Mouse (Mus musculus) cerebellum, adult 18-20 months (tissue): ENCODE measurements at regions not wholly inside any gene's neighbourhood (a gene's known extent, or its start where the extent isn't known, plus 50 kb on each side); places are given as distances from the start of the nearest gene placed in this dataset.

Experiments used
- DNase-seq, 2 experiments: peaks; one replicate each; pipeline ENCODE4 v3.0.0; 2021

DNA sequence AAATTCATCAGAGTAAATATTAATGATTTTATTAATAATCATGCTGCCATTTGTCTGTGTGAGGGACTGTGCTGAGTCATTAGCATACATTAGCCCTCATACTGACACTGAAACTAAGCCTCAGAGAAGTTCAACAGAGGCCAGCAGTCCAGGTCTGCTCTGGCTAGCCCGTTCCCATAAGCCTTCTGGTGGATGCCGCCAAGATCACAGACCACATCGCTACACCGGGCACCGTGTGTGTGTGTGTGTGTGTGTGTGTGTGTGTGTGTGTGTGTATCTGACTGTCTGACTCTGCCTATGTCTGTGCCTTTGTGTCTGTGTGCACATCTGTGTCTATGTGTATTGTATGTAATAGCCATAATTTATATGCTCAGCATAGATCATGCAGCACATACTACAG, 106.0 kb downstream of the Rpl14 start:
- no peak for DNase-seq

DNA sequence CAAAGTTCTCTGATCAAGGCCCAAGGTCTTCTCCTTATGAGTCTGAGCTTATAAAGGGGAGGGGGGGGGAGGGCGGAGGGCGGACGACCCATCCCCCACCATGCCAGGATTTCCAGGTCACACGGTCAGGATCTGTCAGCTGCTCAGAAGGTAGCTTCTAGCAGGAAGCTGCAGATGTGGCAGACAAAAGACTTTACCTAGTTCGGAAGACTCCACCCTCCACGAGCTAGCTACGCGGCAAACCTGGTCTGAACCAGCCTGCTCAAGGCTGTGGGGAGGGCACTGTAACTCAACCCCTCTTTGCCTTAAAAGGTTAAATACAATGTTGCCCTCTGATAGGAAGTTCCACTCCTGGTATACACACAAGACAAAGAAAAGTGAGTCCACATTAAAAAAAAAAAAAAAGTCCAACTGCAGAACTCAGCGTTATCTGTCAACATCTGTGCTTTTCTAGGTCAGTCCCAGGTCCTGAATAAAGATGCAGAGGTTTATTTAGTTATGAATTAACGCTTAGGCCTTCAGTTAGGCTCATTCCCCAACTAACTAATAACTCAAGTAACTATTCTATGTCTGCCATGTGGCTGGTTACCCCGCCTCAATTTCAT, 108.7 kb downstream of the Rpl14 start:
- DNase-seq: no peak

GRCm38 (mm10) chr9:120681404-120681803, 110.2 kb downstream of the Rpl14 start:
- DNase-seq: no peak

GRCm38 (mm10) chr9:120685961-120686360, 114.7 kb downstream of the Rpl14 start:
- DNase-seq: no peak

DNA sequence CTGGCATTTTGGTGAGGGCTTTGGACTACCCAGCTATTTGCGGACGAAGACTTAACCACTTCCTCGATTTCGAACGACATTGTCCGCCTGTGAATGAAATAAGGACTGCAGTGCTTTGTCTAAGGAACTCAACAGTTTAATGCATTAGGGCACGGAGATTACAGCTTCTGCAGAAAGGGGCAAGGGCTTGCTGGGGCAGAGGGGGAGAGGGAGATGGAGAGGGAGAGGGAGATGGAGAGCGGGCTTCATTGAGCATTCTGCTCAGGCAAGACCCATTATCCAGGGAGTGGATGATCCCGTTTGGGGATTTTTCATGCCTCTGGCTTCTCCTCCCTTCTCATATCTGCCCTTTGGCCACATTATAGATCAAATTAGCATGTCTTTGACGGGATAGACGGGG, 117.8 kb downstream of the Rpl14 start:
- no peak for DNase-seq

GRCm38 (mm10) chr9:120690510-120690909, 119.3 kb downstream of the Rpl14 start:
- DNase-seq: no peak

- DNase-seq: peak; percentile 77 to 78
Observed at GRCm38 (mm10) chr9:120690961-120691941, 120.0 kb downstream of the Rpl14 start.

GRCm38 (mm10) chr9:120691971-120692401, 120.7 kb downstream of the Rpl14 start:
- DNase-seq: no peak

GRCm38 (mm10) chr9:120694457-120694856, 123.2 kb downstream of the Rpl14 start:
- no peak for DNase-seq

GRCm38 (mm10) chr9:120695966-120696365, 124.7 kb downstream of the Rpl14 start:
- DNase-seq: no peak

GRCm38 (mm10) chr9:120697749-120698148, 126.5 kb downstream of the Rpl14 start:
- peak; percentile 93 to 97 for DNase-seq

GRCm38 (mm10) chr9:120699781-120700180, 128.5 kb downstream of the Rpl14 start:
- no peak for DNase-seq

DNA sequence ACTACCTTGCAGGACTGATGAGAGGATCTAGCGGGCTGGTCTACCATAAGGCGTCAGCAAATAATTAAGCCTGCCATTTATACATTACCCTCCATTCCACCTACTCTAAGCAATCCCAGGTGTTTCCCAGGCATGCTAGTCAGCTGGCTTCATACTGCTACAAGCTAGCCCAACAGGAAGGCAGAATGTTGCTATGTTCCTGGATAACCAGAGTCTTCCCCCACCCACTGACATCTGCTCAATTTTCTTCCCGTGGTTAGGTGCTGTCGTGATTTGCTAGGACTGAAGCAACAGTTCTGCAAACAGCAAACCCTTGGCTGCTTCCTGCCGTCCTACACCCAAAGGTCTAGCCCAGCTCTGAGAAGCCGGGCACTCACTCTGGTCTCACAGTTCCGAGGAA, 131.6 kb downstream of the Rpl14 start:
- no peak for DNase-seq

DNA sequence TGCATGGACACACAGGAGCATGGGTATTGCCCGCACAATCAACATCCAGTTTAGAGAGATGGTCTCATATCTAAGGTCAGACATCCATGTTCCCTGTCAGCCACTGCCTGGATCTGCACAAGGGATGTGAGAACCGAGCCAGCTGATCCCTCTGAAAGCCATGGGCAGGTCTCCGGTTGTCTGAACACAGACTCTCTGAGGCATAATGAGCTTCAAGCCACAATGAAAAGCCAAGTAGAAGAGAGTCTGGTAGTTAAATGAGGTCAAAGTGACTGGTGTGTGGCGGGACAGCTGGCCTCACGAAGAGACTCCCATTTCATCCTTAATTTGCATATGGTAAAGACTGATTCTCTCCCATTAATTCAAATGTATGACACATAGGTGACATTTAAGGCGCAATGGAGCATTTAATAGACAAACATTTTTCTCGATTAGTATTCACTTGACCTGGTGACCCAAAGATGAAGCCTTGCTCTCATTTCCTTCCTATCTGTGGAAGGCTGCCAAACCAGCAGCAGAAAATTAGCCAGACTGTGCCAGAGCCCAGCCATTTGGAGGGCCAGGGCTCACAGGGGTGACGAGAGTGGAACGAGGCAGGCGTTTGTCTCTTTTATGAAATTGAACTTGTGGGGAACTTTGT, 132.2 kb downstream of the Rpl14 start:
- DNase-seq: peak; percentile 32 to 41

DNA sequence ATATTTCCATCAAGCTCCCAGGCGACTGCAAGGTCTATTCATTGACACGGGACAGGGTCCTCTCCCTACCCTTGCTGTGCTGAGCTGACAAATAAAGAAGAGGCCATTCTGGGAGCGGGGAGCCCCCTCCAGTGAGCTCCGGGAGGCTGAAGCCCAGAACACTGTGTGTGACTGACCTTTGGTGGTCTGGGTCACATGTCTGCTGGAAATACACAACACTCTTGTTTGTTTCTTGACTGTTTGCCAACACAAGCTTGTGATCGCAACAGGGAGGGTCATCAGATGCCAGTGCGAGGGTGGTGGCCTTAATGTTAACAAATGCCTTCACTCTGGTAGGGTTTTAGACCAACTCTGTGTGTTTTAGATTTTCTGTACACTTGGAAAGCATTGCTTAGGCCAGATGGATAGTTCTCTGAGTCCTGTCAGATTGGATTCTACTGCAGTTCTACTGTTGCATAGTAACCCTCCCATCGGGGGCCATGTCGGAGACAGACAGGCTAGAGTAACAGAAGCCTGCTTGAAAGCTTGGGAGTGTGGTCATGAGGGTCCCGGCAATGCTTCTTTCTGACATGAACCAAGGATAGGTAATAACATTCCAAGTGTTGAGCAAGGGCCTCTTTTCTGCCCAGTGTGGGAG, 135.4 kb downstream of the Rpl14 start:
- no peak for DNase-seq

GRCm38 (mm10) chr9:120708507-120708906, 137.3 kb downstream of the Rpl14 start:
- no peak for DNase-seq

GRCm38 (mm10) chr9:120709146-120709655, 138.0 kb downstream of the Rpl14 start:
- no peak for DNase-seq

- no peak for DNase-seq
Observed at GRCm38 (mm10) chr9:120712987-120713386, 141.7 kb downstream of the Rpl14 start.

GRCm38 (mm10) chr9:120715665-120716121, 144.4 kb downstream of the Rpl14 start:
- no peak for DNase-seq

GRCm38 (mm10) chr9:120718812-120719211, 147.6 kb downstream of the Rpl14 start:
- DNase-seq: no peak

GRCm38 (mm10) chr9:120721451-120722123, 150.3 kb downstream of the Rpl14 start:
- no peak for DNase-seq

DNA sequence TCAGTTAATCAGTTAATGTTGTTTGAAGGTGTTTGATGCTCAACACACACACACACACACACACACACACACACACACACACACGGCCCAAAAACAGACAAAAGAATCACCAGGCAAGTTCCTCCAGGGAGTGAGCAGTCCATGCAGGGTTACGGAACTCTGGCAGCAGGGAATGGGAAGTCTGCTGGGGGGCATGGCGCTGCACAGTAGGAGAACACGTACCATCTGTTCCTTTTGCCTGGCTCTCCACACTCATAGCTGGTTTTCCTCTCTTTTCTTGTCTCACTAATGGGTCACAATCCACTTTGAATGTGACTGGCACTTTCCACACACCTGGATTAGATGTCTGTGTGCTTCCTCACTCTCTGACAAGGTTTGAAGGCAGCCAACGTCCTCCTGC, 151.8 kb downstream of the Rpl14 start:
- DNase-seq: peak; percentile 47 to 63
